Mouse (Mus musculus) lung, postnatal 14 days (tissue): ENCODE data around the gene Vmn1r184.
"Not testable (repeated sequence)": the region's sequence is repeated elsewhere in the genome, so short reads cannot be mapped to it uniquely, and the experiment has no call there.

Experiments
- DNase-seq: peaks from one replicate; pipeline ENCODE4 v3.0.0; 2021

Gene Vmn1r184

DNA sequence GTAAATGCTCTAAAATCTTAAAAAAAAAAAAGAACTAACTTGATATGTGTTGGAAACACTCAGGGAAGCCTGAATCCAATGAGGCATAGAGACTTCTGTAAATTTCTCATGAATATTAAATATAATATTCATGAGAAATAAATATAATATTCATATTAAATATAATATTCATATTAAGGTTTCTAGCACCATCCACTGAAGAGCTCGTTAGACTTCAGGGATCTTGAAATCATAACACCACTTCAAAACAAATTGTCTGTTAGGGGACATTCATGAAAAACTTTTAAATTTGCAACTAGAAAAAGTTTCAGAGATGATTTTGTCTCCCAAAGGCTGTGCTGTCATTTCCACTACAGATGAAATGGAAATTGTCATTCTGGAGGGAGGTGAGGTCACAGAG lies at the start of gene Vmn1r184:
Vmn1r184 (plus strand) TSS at position 301 of the 400 bp plus-strand sequence.
- not testable (repeated sequence) for DNase-seq

DNA sequence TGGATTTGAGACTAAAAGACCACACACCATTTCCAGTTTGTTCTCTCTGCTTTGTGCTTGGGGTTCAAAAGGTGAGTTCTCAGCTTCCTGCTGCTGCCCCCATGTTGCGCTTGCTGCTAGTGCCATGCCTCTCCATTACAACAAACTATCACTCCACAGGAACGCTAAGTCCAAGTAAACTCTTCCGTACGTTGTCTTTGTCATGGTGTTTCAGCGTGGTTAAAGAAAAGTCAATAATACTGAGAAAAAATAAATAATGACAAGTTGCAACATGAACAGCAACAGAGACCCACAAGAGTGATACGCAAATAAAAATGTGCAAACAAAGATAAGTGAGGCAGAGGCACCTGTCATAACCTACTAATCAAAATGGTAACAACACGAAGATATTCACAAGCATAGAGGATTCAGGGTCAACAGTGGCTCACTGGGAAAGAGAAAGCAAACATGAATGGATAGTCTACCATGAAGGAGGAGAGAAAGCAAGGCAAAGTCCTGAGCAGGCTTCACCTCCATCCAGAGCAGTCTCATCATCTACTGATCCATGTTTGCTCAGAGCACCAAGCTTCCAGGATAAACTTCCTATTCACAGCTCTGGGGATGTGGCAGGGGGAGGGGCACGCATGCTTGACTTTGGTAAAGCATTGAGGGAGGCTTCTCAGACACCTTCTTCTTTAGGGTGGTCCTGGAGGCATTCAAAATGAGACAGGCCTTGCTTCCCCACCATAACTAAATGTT lies 43.5 kb downstream of the Vmn1r184 start:
- not testable (repeated sequence) for DNase-seq

DNA sequence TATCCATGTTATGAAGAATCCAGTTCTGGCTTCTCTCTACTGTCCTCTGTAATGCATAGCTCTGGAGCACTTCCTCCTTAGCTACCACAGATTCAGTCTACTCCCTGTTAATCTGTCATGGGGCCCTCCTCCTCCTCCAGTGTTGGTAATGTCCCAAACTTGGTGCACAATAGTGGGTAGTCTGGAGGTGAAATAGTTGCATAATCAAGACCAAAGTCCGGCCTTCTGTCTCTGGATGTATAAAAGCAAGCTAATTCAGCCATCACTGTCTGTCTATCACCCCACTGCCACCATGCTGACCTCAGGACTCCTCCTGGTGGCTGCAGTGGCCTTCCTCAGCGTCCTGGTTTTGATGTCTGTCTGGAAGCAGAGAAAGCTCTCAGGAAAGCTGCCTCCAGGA lies 46.8 kb downstream of the Vmn1r184 start, which contains the start of gene Cyp2a4:
Cyp2a4 (plus strand) TSS at position 244 of the 400 bp plus-strand sequence.
- DNase-seq, result not testable (repeated sequence)

- not testable (repeated sequence) for DNase-seq
Measured at GRCm38 (mm10) chr7:26311786-26312185, 51.7 kb downstream of the Vmn1r184 start.

DNA sequence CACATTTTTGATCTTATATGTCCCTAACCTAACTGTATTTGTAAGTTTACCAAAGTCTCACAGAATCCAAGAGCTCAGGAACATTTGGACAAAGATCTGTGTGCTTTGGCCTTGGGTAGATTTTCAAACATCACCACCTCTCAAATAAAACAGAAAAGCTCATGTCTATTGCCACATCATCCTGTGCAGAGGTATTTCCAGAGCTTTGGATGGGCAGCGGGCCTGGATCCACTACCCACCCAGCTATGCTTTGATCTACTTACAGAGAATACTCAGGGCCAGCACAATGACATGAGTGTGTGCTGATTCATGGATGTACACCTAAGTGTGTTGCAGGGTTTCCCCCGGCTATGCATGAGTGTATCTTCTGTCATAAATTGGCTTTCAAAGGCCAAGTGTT lies 55.1 kb downstream of the Vmn1r184 start:
- not testable (repeated sequence) for DNase-seq

- DNase-seq, result not testable (repeated sequence)
Measured at GRCm38 (mm10) chr7:26315809-26316208, 55.7 kb downstream of the Vmn1r184 start.
